Mouse (Mus musculus) myocyte (in vitro differentiated cells): ENCODE data around the gene Sptbn4.

Source experiments
- CEBPB ChIP-seq: IDR thresholded peaks from 2 replicates; pipeline ENCODE4 v1.6.1; 2011; ENCODE audit warnings: mild to moderate bottlenecking, moderate library complexity; ENCODE audit not compliant: poor library complexity, insufficient read depth, severe bottlenecking
- E2F4 ChIP-seq: IDR thresholded peaks from one replicate; pipeline ENCODE4 v1.6.1; 2011; ENCODE audit warnings: mild to moderate bottlenecking, control low read depth, moderate library complexity; ENCODE audit not compliant: insufficient read depth
- MAX ChIP-seq: IDR thresholded peaks from one replicate; pipeline ENCODE4 v1.6.1; 2011; ENCODE audit warnings: low read depth, mild to moderate bottlenecking, control low read depth
- MYOD1 ChIP-seq, 3 experiments: IDR thresholded peaks; one replicate each; pipeline ENCODE4 v1.6.1; 2011; ENCODE audit warnings: control low read depth in 2 of 3, low read depth in 2 of 3, mild to moderate bottlenecking in 2 of 3, moderate library complexity in 1 of 3; ENCODE audit not compliant: insufficient read length in 2 of 3, control insufficient read depth in 1 of 3
- MYOG ChIP-seq, 3 experiments: IDR thresholded peaks; one replicate each; pipeline ENCODE4 v1.6.1; 2011; ENCODE audit warnings: control low read depth in 2 of 3, low read depth in 2 of 3, mild to moderate bottlenecking in 2 of 3; ENCODE audit not compliant: insufficient read length in 2 of 3, control insufficient read depth in 1 of 3, insufficient read depth in 1 of 3
- POLR2A ChIP-seq: IDR thresholded peaks from one replicate; pipeline ENCODE4 v1.6.1; 2011; ENCODE audit warnings: low read depth, mild to moderate bottlenecking, control low read depth, moderate library complexity; ENCODE audit not compliant: insufficient read length
- POLR2AphosphoS2 ChIP-seq: IDR thresholded peaks from one replicate; pipeline ENCODE4 v1.6.1; 2011; ENCODE audit warnings: low read depth, control low read depth; ENCODE audit not compliant: insufficient read length
- SRF ChIP-seq: IDR thresholded peaks from one replicate; pipeline ENCODE4 v1.6.1; 2011; ENCODE audit warnings: low read depth; ENCODE audit not compliant: control insufficient read depth, insufficient read length
- TCF12 ChIP-seq: IDR thresholded peaks from one replicate; pipeline ENCODE4 v1.6.1; 2011; ENCODE audit warnings: mild to moderate bottlenecking, control low read depth; ENCODE audit not compliant: poor library complexity, insufficient read depth, severe bottlenecking
- TCF3 ChIP-seq: IDR thresholded peaks from one replicate; pipeline ENCODE4 v1.6.1; 2011; ENCODE audit warnings: low read depth, control low read depth; ENCODE audit not compliant: insufficient read length
- USF1 ChIP-seq: IDR thresholded peaks from one replicate; pipeline ENCODE4 v1.6.1; 2011; ENCODE audit warnings: low read depth, mild to moderate bottlenecking, control low read depth, moderate library complexity

GRCm38 (mm10) chr7:27400545-27400944 is 46.9 kb downstream of the Sptbn4 start:
- TF ChIP-seq CEBPB (no peak), POLR2A (no peak), TCF12 (no peak), MAX (no peak), POLR2AphosphoS2 (no peak), USF1 (no peak), E2F4 (no peak), SRF (no peak), MYOD1 (IDR thresholded peaks at IDR 0.05; ENCODE audit: control insufficient read depth in 1 of 3, insufficient read length in 2 of 3, low read depth in 2 of 3) (no peak), TCF3 (no peak), MYOG (IDR thresholded peaks at IDR 0.05; ENCODE audit: control insufficient read depth in 1 of 3, insufficient read depth in 1 of 3, insufficient read length in 2 of 3, low read depth in 2 of 3) (no peak)
